Mouse (Mus musculus) heart, postnatal 14 days (tissue): ENCODE data around the gene Aadat. TPM values are rescaled to one million over a fixed set of nuclear protein-coding genes. Genes with fewer than 3 reads are reported as not detected.
"Not testable (repeated sequence)": the region's sequence is repeated elsewhere in the genome, so short reads cannot be mapped to it uniquely, and the experiment has no call there.

Source experiments
- DNase-seq, 2 experiments: peaks; one replicate each; pipeline ENCODE4 v3.0.0; 2021 to 2022
- intact Hi-C: fragments of 180-260 bp; cut with DNase I; formaldehyde crosslinking; loops from one replicate; pipeline ENCODE4 v1.15.1; 2025
- long read RNA-seq, 2 experiments: library from polyadenylated mRNA; stranded (forward); transcript quantifications; one replicate each; pipeline ENCODE4 v2.0.0; 2021
- total RNA-seq, 2 experiments: library from RNA; stranded (reverse); gene quantifications; 2 replicates each; pipeline ENCODE4 v1.2.3; 2021

The Aadat gene
- not detected for total RNA-seq
- long read RNA-seq, experiment 1: 0 reads
- long read RNA-seq, experiment 2: 0 reads

- intact Hi-C loops: loop anchor here (2.0 to 5.0 kb wide), 2 partner anchors 86 to 359 kb away; no protein-coding TSS in a partner anchor
- peak; percentile 33 to 51 for DNase-seq
Observed at GRCm38 (mm10) chr8:60505653-60506521, at the start of gene Aadat. TSS of gene Aadat (plus strand) at chr8:60505932.

DNA sequence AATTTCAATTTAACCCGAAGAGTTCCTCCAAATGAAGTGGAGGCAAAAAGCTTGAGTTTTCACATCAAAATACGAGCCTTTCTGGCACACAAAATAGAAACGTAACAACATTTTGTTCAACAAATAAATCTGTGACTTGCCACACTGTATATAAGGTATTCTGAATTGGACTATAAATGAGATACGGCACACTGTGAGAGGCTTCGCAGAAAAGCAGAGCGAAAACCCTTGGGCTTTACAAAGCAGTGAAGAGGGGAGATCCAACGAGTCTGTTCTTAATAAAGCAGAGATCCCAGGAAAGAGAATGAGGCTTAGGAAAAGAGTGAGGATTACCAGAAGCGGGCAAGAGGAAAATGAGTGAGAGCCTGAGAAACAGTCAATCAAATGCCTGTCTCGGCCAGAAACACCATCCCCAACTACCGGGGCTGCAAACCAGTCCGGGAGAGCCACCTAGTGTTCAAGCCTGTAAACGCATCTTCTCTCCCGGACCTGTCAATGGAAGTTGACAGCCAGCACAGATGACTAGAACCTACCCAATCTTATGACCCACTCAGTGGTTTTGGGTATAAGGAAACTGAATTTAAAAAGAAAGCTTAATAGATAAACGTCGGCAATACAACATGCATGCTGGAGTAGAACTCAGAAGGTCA lies 38.9 kb upstream of the Aadat start:
- intact Hi-C loops: loop anchor here (5.0 to 10.0 kb wide), 3 partner anchors 1085 to 1900 kb away; no protein-coding TSS in a partner anchor
- DNase-seq: peak; percentile 54 to 74

- DNase-seq: no peak
- intact Hi-C loops: no loop called here
Observed at GRCm38 (mm10) chr8:60490147-60490546, 15.6 kb upstream of the Aadat start.

- intact Hi-C loops: no loop called here
- DNase-seq: no peak
Observed at GRCm38 (mm10) chr8:60491871-60492270, 13.9 kb upstream of the Aadat start.

GRCm38 (mm10) chr8:60492471-60492870 lies 13.3 kb upstream of the Aadat start:
- intact Hi-C loops: no loop called here
- peak in 1 of 2 experiments; percentile 19 for DNase-seq

- intact Hi-C loops: no loop called here
Observed at GRCm38 (mm10) chr8:60494606-60495005, 11.1 kb upstream of the Aadat start.

GRCm38 (mm10) chr8:60495046-60495445 lies 10.7 kb upstream of the Aadat start:
- DNase-seq, intact Hi-C loops: not testable (repeated sequence)

More at GRCm38 (mm10) chr8:60494606-60495005, 11.1 kb upstream of the Aadat start:
- DNase-seq: no peak

DNA sequence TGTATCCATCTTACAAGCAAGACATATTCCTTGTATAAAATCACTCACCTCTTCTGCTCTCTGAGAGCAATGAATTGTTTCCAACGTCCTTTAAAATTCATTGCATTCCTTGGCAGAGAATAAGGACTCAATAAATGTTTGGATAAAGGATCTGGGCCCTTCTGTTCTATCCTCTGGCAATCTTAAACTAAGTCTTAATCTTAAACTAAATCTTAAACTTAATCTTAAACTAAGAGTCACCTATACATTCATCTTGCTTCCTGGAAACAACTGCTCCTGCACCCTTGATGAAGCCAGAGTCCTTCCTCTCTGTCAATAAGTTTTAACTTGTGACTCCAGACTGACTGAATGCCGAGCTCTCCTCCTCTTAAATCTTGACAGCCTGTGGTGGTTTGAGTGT lies 2.6 kb upstream of the Aadat start, which contains the start of gene Gm10283:
TSS of gene Gm10283 (minus strand) at position 101 of the 400 bp plus-strand sequence.
- no peak for DNase-seq
- intact Hi-C loops: no loop called here

- no peak for DNase-seq
- intact Hi-C loops: no loop called here
Observed at GRCm38 (mm10) chr8:60518286-60518685, 12.6 kb downstream of the Aadat start.

- DNase-seq: no peak
- intact Hi-C loops: no loop called here
Observed at GRCm38 (mm10) chr8:60534945-60535344, 29.2 kb downstream of the Aadat start.

- DNase-seq: no peak
- intact Hi-C loops: no loop called here
Observed at GRCm38 (mm10) chr8:60566783-60567182, 61.1 kb downstream of the Aadat start.

GRCm38 (mm10) chr8:60577231-60577630 lies 71.5 kb downstream of the Aadat start:
- no peak for DNase-seq
- intact Hi-C loops: no loop called here

DNA sequence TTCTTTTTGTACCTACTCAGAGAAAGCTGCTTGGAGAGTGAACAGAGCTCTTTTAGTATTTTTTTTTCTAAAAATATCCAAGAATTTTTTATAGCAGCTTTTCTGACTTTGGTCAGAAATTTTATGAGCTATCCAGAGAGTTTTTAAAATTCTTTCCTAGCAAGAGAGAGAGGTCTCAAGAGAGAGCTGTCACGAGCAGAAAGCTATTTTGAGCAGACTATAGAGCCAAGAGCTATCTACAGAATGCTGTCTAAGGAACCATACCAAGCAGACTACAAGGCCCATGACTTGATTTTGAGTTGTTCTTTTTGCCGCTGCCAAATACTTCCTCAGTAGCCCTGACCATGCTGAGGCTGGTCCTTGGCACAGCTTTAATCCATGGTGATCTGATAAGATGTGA lies 77.6 kb downstream of the Aadat start:
- intact Hi-C loops: no loop called here
- DNase-seq: no peak

DNA sequence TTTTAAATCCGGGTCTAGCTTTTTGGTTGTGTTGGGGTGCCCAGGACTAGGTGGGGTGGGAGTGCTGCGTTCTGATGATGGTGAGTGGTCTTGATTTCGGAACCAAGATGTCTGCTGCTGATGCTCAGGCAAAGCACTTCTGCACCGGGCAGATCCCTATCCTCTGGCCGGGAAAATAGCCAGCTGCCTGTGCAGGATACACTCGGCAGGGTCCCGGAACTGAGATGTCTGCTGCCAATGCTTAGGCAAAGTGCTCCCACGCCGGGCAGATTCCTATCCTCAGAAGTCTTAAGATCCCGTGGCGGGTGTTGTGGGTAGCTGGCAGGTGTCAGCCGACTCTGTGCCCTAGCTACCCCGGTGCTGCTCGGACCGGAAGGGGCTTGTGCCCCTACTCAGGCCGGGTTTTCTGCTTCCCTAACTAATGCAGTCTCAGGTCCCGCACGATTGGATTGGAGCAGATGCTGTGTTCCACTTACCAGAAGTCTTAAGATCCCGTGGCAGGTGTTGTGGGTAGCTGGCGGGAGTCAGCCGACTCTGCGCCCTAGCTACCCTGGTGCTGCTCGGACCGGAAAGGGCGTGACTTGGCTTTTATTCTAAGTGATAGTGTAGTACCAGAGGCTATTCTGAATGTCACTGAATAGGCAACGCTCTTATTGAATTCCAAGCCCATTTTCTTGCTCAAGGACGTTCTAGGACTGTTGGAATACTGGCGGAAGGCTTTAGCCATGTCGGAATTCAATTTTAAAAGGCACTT lies 85.8 kb downstream of the Aadat start:
- intact Hi-C loops: loop anchor here (5.0 kb wide), 1 partner anchor 84 kb away; the partner anchor contains the start of gene Aadat
- not testable (repeated sequence) for DNase-seq

- peak in 1 of 2 experiments; percentile 12 for DNase-seq
- intact Hi-C loops: loop anchor here (5.0 kb wide), 1 partner anchor 87 kb away; the partner anchor contains the start of gene Aadat
Observed at GRCm38 (mm10) chr8:60594761-60595160, 89.0 kb downstream of the Aadat start.

Other genes with a start within 250 kb of the Aadat start
- gene Gm10283, start 2.7 kb upstream of the Aadat start, total RNA-seq: not detected
- gene Mfap3l, start 126.9 kb downstream of the Aadat start, total RNA-seq: 1 to 10 TPM; 6.9 to 7.5 TPM